Mouse (Mus musculus) inflammation-experienced regulatory T-cells, adult 6 months (primary cell): ENCODE data around the gene Atp6v0b. TPM values are rescaled to one million over a fixed set of nuclear protein-coding genes. Genes with fewer than 3 reads are reported as not detected.

Experiments
- ATAC-seq: one replicate; pipeline ENCODE4 v1.8.0; 2017
- polyA plus RNA-seq, 3 experiments: library from polyadenylated mRNA; unstranded; fragments of 100-300 nt; shearing (Covaris generic); gene quantifications; one replicate each; pipeline ENCODE4 v1.2.1; 2017

Gene Atp6v0b
- polyA plus RNA-seq, 3 experiments from 2014 or later = 75.7 to 115 (median 83.2) TPM

- no peak for ATAC-seq
These were observed 16.7 kb downstream of the Atp6v0b start for GRCm38 (mm10) chr4:117870437-117870836.

GRCm38 (mm10) chr4:117869317-117869716 lies 17.8 kb downstream of the Atp6v0b start:
- ATAC-seq = no peak

GRCm38 (mm10) chr4:117867823-117868222 lies 19.3 kb downstream of the Atp6v0b start:
- ATAC-seq = no peak

- ATAC-seq = no peak
These were observed 20.1 kb downstream of the Atp6v0b start for GRCm38 (mm10) chr4:117867000-117867399.

- no peak for ATAC-seq
These were observed 21.1 kb downstream of the Atp6v0b start for GRCm38 (mm10) chr4:117866083-117866482.

- no peak for ATAC-seq
These were observed 24.3 kb downstream of the Atp6v0b start for GRCm38 (mm10) chr4:117862823-117863222.

GRCm38 (mm10) chr4:117860570-117860969 lies 26.6 kb downstream of the Atp6v0b start:
- ATAC-seq = no peak

- ATAC-seq = no peak
These were observed 28.3 kb downstream of the Atp6v0b start for GRCm38 (mm10) chr4:117858794-117859193.

- ATAC-seq = no peak
These were observed 32.0 kb downstream of the Atp6v0b start for GRCm38 (mm10) chr4:117855146-117855545.

GRCm38 (mm10) chr4:117852152-117852868 lies 34.8 kb downstream of the Atp6v0b start:
- no peak for ATAC-seq

- no peak for ATAC-seq
These were observed 36.3 kb downstream of the Atp6v0b start for GRCm38 (mm10) chr4:117850871-117851270.

GRCm38 (mm10) chr4:117850176-117850575 lies 37.0 kb downstream of the Atp6v0b start:
- no peak for ATAC-seq

GRCm38 (mm10) chr4:117849506-117849905 lies 37.6 kb downstream of the Atp6v0b start:
- no peak for ATAC-seq

- no peak for ATAC-seq
These were observed 38.1 kb downstream of the Atp6v0b start for GRCm38 (mm10) chr4:117849063-117849462.

- no peak for ATAC-seq
These were observed 40.1 kb downstream of the Atp6v0b start for GRCm38 (mm10) chr4:117847011-117847410.

- ATAC-seq = no peak
These were observed 40.9 kb downstream of the Atp6v0b start for GRCm38 (mm10) chr4:117846261-117846660.

- ATAC-seq = no peak
These were observed 41.8 kb downstream of the Atp6v0b start for GRCm38 (mm10) chr4:117845316-117845715.

GRCm38 (mm10) chr4:117844467-117844866 lies 42.7 kb downstream of the Atp6v0b start:
- no peak for ATAC-seq

- ATAC-seq = no peak
These were observed 44.0 kb downstream of the Atp6v0b start for GRCm38 (mm10) chr4:117843101-117843500.

GRCm38 (mm10) chr4:117841566-117841965 lies 45.6 kb downstream of the Atp6v0b start:
- ATAC-seq = no peak

GRCm38 (mm10) chr4:117840821-117841220 lies 46.3 kb downstream of the Atp6v0b start:
- ATAC-seq = no peak

- no peak for ATAC-seq
These were observed 47.8 kb downstream of the Atp6v0b start for GRCm38 (mm10) chr4:117839366-117839765.

GRCm38 (mm10) chr4:117837271-117837670 lies 49.9 kb downstream of the Atp6v0b start:
- ATAC-seq = no peak

- ATAC-seq = peak; percentile 78
These were observed 50.8 kb downstream of the Atp6v0b start for GRCm38 (mm10) chr4:117836204-117836767.
